Mouse (Mus musculus) embryo, embryonic 10.5 days (tissue): ENCODE data around the gene G2e3.

ENCODE experiments used
- DNase-seq: peaks from one replicate; pipeline ENCODE4 v3.0.0-alpha.2; 2015; ENCODE audit warnings: low spot score

G2e3 gene

GRCm38 (mm10) chr12:51347988-51348697 is at the start of gene G2e3:
G2e3 (plus strand) TSS chr12:51348061.
- peak; percentile 95 for DNase-seq

GRCm38 (mm10) chr12:51323604-51324003 is 24.3 kb upstream of the G2e3 start:
- DNase-seq, result no peak

- no peak for DNase-seq
These were observed 21.0 kb upstream of the G2e3 start for GRCm38 (mm10) chr12:51326819-51327218.

- DNase-seq, result no peak
These were observed 10.8 kb upstream of the G2e3 start for GRCm38 (mm10) chr12:51337014-51337413.

GRCm38 (mm10) chr12:51346121-51346520 is 1.7 kb upstream of the G2e3 start:
- peak; percentile 17 for DNase-seq

GRCm38 (mm10) chr12:51348698-51348998 is 787 bp downstream of the G2e3 start:
- DNase-seq, result no peak

- DNase-seq, result no peak
These were observed 7.4 kb downstream of the G2e3 start for GRCm38 (mm10) chr12:51355296-51355695.

GRCm38 (mm10) chr12:51361294-51361693 is 13.4 kb downstream of the G2e3 start:
- DNase-seq, result no peak

- DNase-seq, result no peak
These were observed 15.0 kb downstream of the G2e3 start for GRCm38 (mm10) chr12:51362898-51363297.

- DNase-seq, result no peak
These were observed 20.6 kb downstream of the G2e3 start for GRCm38 (mm10) chr12:51368504-51368903.

- DNase-seq, result peak; percentile 96
These were observed 29.4 kb downstream of the G2e3 start, which contains the start of gene Scfd1 for GRCm38 (mm10) chr12:51377003-51377887. Scfd1 (plus strand) TSS chr12:51377510.

- DNase-seq, result no peak
These were observed 30.0 kb downstream of the G2e3 start for GRCm38 (mm10) chr12:51377888-51378190.

GRCm38 (mm10) chr12:51399871-51400270 is 52.0 kb downstream of the G2e3 start:
- no peak for DNase-seq

- DNase-seq, result peak; percentile 64
These were observed 54.3 kb downstream of the G2e3 start for GRCm38 (mm10) chr12:51402060-51402698.

- peak; percentile 32 for DNase-seq
These were observed 56.2 kb downstream of the G2e3 start for GRCm38 (mm10) chr12:51403987-51404586.

- no peak for DNase-seq
These were observed 63.5 kb downstream of the G2e3 start for GRCm38 (mm10) chr12:51411362-51411761.
